8 mouse cellular contexts compared by ENCODE assay signal in the genomic region with DNA sequence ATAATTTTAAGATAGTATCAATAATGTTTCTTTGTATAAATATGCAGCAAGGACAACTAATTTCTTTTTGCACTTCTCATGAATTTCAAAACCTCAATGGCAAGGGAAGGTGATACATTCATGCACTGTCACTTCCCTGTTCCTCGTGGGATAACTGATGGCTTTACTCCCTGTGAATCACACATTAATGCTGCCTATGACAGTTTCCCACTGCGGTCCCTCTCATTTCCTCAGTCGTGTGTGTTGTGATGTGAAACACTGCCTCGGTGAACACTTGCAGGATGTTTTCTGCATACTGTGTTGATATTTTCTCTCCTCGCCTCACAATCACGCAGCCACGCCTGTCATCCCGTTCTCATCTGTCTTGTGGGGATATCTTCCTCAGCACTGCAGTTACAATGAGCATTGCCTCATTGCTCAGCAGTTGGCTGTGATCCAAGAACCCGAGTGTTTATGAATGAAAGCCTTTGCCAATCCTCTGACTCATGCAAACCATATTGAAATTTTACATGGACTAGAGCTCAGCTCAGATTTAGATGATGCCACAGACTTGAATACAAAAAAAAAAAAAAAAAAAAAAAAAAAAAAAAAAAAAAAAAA.
DNase-seq lines count a peak whose midpoint lies in the region; ATAC-seq lines count a peak whose summit lies in the region.

No protein-coding gene starts in this region.

- H3K9ac ChIP-seq in hindbrain, embryonic 15.5 days, result no peak overlapping the region
- no peak overlapping the region for H3K9ac ChIP-seq in stomach, embryonic 16.5 days (ENCODE audit: low read length)

- ATAC-seq in hindbrain, embryonic 15.5 days (ENCODE audit: low FRiP score, low read depth), result peak; percentile 91
- ATAC-seq in stomach, embryonic 16.5 days (ENCODE audit: insufficient read depth, low FRiP score), result peak; percentile 85
- no peak for ATAC-seq in megakaryocyte progenitor cell, adult 5-6 weeks (replicated peaks; ENCODE audit: poor library complexity)

- no peaks in the 10 kb centered on the region for H3K36me3 ChIP-seq in hindbrain, embryonic 15.5 days
- H3K36me3 ChIP-seq in stomach, embryonic 16.5 days (ENCODE audit: control insufficient read depth, insufficient read depth, low read length), result no peaks in the 10 kb centered on the region

- no peaks in the 10 kb centered on the region for H3K27me3 ChIP-seq in hindbrain, embryonic 15.5 days
- H3K27me3 ChIP-seq in stomach, embryonic 16.5 days (ENCODE audit: control insufficient read depth, insufficient read depth, low read length), result no peaks in the 10 kb centered on the region

- H3K9me3 ChIP-seq in hindbrain, embryonic 15.5 days, result no peaks in the 10 kb centered on the region
- H3K9me3 ChIP-seq in stomach, embryonic 16.5 days (replicated peaks; ENCODE audit: control insufficient read depth, low read length), result no peaks in the 10 kb centered on the region

- no peaks in the 10 kb centered on the region for H3K4me1 ChIP-seq in hindbrain, embryonic 15.5 days (replicated peaks)
- H3K4me1 ChIP-seq in stomach, embryonic 16.5 days (ENCODE audit: control insufficient read depth, insufficient read depth, low read length), result no peaks in the 10 kb centered on the region

- 28% methylated on average over 9 of the region's 9 CpGs for WGBS in hindbrain, embryonic 15.5 days
- WGBS in stomach, embryonic 16.5 days, result 36% methylated on average over 9 of the region's 9 CpGs

- peak; percentile 3 for DNase-seq in cerebellum, adult 11 months
- DNase-seq in cerebellum, adult 11-12 months, result no peak
- peak; percentile 66 for DNase-seq in 3T3-L1 (ENCODE audit: low read depth, low spot score)
- DNase-seq in cerebellum, postnatal 36 days, result peak; percentile 50 to 64
- DNase-seq in lung, postnatal 14 days, result peak; percentile 20

- H3K27ac ChIP-seq in hindbrain, embryonic 15.5 days (replicated peaks), result peak overlapping the region; percentile 48; the same call in 1 of the 2 replicates
- no peak overlapping the region for H3K27ac ChIP-seq in stomach, embryonic 16.5 days (ENCODE audit: low read length)

- H3K4me2 ChIP-seq in hindbrain, embryonic 15.5 days, result peak overlapping the region; percentile 45
- peak overlapping the region; percentile 29 for H3K4me2 ChIP-seq in stomach, embryonic 16.5 days (ENCODE audit: low read depth, low read length)

- H3K4me3 ChIP-seq in hindbrain, embryonic 15.5 days, result peak overlapping the region; percentile 12
- H3K4me3 ChIP-seq in stomach, embryonic 16.5 days (replicated peaks; ENCODE audit: low read length), result no peak overlapping the region; the same call in 1 of the 2 replicates
